Mouse (Mus musculus): Measurements from ENCODE around the gene Cyth1.

The Cyth1 gene

DNA sequence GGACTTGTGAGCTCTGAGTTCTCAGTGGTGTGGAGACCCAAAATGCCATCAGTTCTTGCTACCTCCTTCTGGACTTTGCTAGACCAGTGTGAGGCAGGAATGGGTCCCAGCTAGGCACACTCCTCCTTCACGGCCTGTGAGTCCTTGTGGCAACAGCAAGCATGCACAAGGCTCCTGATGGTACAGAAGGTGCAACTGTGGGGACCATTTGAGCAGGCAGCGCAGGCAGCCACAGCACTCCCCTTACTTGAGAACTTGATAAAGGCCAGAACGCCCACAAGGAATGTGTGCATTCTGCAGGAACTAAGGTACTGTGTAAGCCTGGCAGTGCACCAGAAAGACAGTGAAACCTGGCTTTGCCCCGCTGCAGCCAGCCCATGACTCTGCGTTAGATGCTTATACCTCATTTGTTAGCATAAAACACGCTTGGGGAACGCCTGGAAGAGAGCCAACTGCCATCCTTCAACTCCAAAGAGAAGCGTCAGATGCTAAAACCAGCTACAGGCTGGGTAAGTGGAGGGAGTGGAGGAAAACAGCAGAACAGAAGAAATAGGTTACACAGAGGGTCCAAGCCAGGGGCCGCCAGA, 98.2 kb downstream of the Cyth1 start:
- DNase-seq (ENCODE audit: low read depth): no peak

- no peak for DNase-seq (ENCODE audit: low read depth)
Observed at GRCm38 (mm10) chr11:118147877-118148637, 100.3 kb downstream of the Cyth1 start.

DNA sequence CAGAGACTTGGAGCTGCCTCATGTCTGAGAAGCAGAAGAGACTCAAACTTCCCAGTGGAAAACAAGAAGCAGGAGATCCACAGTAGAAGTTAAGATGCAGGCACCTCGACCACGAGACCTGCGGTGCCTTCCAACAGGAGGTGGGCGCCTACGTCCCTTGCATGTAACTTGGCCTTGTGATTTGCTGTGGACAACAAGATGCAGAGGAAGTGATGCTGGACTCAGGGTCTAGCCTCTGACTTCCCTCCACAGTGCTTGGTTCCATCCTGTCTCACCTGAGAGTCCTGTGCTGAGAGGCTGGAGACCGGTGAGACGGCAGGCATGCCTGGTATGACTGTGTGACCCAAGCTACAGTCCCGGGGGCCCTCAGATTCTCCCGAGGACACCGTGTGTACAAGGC, 101.9 kb downstream of the Cyth1 start:
- no peak for DNase-seq (ENCODE audit: low read depth)

GRCm38 (mm10) chr11:118145771-118146351, 102.5 kb downstream of the Cyth1 start:
- no peak for DNase-seq (ENCODE audit: low read depth)

GRCm38 (mm10) chr11:118145092-118145491, 103.3 kb downstream of the Cyth1 start:
- DNase-seq (ENCODE audit: low read depth): no peak

DNA sequence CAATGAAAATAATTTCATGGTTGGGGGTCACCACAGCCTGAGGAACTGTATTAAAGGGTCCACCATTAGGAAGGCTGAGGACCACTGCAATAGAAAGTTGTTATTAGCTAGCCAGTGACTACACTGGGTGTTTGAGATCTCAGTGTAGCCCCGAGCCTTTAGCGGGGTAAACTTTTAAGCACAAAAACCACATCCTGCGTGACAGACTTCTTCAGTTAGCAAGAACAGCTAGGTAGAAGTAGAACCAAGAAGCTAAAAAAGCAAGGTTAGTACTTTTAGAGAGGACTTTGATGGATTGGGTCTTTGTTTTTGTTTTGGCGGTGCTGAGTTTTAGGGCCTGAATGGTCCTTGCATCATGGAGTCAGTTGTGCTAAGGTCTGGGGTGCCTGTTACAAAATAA, 104.7 kb downstream of the Cyth1 start:
- no peak for DNase-seq (ENCODE audit: low read depth)

DNA sequence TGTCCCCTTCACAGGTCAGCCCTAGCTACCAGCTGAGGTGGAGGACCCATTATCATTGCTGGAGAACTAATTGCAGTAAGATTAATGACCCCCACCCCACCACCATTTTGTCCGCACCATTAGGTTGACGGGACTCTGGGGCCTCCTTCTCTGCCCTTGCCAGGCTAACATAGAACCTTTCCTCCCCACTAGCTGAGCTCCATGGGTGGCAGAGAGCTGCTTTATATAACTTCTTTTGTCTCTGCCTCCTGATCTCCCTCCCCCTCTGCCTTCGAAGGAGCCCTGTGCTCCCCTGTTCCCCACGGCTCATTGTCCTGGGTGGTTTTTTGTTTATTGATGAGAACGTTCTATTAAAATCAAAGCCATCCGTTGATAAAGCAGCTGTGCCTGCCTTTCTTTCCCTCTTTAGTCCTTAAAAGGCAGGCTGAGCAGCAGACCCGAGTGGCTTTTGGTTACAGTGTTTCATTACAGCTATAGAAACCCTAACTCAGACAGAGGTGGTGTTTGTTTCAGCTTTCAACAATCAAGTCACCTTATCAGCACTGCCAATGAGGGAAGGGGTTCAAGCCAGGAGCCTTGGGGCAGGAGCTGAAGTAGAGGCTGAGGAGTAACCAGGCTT, 105.7 kb downstream of the Cyth1 start:
- DNase-seq (ENCODE audit: low read depth): no peak

- no peak for DNase-seq (ENCODE audit: low read depth)
Observed at GRCm38 (mm10) chr11:118140771-118141565, 107.4 kb downstream of the Cyth1 start.

DNA sequence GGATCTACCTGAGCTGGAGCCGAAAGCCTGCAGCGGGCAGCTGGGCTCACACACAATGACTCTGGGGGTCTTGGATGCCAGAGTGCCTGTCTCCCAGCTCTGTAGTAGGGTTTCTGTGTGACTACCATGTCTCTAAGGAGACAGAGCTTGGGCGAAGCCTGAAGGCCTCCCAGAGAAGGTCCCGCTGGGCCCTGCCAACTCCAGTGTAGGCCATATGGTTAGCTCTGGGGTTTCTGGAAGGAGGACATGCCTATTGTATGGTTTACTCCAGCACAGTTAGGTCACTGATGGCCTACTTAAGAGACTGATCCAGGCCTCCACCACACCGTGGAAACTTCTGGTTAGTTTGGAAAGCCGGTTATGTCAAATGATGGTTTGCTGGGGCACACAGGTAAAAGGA, 110.0 kb downstream of the Cyth1 start:
- DNase-seq (ENCODE audit: low read depth): no peak

GRCm38 (mm10) chr11:118136172-118136632, 112.2 kb downstream of the Cyth1 start:
- DNase-seq (ENCODE audit: low read depth): no peak

- DNase-seq (ENCODE audit: low read depth): no peak
Observed at GRCm38 (mm10) chr11:118135271-118135670, 113.1 kb downstream of the Cyth1 start.

GRCm38 (mm10) chr11:118133752-118134169, 114.6 kb downstream of the Cyth1 start:
- DNase-seq (ENCODE audit: low read depth): no peak

DNA sequence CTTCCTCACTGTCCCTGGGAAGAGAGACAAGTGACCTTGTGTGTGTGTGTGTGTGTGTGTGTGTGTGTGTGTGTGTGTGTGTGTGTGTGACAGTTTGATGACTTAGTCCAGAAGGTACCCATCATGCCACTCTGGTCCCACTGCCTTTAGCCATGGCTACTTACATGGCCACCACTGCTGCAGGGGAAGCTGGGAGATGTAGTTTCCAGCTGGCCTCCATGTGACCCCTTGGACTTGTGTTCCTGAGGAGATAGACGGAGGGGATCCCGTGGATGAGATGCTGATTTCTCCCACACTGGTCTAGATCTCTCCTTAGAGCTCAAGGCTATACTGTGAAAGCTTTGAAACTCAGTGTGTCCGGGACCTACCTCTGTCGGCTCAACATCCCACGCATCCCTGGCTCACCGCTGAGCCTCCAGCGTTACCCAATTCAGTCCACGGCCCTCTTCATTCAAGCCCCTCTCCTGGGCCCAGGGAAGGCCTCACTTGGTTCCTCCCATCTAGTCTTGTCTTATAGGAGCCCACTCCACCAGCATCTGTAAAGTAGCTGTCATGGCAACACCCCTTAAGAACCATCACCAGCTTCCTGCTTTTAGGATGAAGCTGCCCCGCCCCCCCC, 115.2 kb downstream of the Cyth1 start:
- no peak for DNase-seq (ENCODE audit: low read depth)

GRCm38 (mm10) chr11:118132136-118132535, 116.3 kb downstream of the Cyth1 start:
- DNase-seq (ENCODE audit: low read depth): no peak

DNA sequence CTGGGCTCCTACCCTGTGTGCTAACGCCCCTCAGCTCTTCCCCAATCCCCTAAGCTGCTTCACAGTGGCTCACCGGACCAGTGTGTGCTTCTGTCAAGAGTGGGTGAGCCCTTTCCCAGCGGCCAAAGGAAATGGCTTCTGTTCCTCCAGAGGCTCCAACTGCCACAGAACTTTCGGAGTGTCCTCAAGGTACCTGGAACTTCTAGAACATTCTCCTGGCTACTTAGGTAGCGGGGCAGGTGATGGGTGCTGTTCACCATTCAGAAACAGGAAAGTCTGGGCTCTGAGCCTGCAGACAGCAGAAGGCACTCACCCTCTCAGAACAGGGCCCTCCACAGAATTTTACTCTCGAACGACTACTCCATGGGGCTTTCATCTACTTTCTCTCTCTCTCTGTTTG, 117.9 kb downstream of the Cyth1 start, which contains the start of gene Dnah17:
Gene Dnah17 (minus strand): TSS at position 101 of the 400 bp plus-strand sequence.
- DNase-seq (ENCODE audit: low read depth): no peak

DNA sequence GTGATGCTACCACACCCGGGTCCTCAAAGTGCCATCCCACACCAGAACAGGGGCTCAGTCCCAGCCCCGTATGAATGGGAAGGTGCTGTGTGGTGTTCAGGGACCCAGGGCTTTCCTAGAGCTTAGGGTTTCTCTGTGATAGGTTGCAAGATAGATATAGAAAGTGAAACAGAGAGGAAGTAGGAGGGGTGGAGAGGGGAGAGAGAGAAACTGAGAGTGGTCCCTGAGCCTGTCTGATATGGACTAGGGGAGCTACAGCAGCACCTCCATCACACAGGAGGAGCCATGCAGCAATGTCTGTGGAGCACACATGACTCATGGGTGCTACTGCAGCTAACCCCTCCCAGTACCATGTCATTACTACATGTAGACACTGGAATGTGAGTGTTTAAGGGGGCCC, 118.6 kb downstream of the Cyth1 start:
- DNase-seq (ENCODE audit: low read depth): no peak

- DNase-seq (ENCODE audit: low read depth): no peak
Observed at GRCm38 (mm10) chr11:118121592-118121991, 126.8 kb downstream of the Cyth1 start.

GRCm38 (mm10) chr11:118118777-118119176, 129.6 kb downstream of the Cyth1 start:
- no peak for DNase-seq (ENCODE audit: low read depth)

- no peak for DNase-seq (ENCODE audit: low read depth)
Observed at GRCm38 (mm10) chr11:118114581-118115110, 133.7 kb downstream of the Cyth1 start.

GRCm38 (mm10) chr11:118113516-118114205, 134.7 kb downstream of the Cyth1 start:
- DNase-seq (ENCODE audit: low read depth): no peak

- peak; percentile 54 for DNase-seq (ENCODE audit: low read depth)
Observed at GRCm38 (mm10) chr11:118104001-118104400, 144.4 kb downstream of the Cyth1 start.

Data from c-Kit-positive CD71-positive TER-119-negative erythroid progenitor cells, embryonic 14.5 days (primary cell).